Mouse (Mus musculus): ENCODE results near the gene Tpbgl.

DNA sequence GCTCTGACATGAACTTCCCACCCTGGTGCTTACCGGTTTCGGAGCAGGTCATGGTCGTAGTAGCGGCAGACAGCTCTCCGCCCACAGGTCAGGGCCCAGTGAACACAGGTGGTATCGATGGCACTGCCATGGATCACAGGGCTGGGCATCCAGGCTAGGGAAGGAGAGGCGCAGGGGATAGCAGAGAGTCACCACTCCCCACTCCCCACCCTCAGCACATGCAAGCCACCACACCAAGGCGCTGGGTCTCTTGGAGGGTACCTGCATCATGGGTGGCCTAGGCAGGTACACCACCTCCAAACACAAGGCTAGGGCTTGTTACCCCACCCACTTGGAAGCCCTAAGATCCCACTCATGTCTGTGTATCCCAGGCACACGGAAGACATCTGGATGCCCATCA is 34.2 kb upstream of the Tpbgl start:
- TF ChIP-seq CTCF (IDR thresholded peaks at IDR 0.05; ENCODE audit: low read depth, low read length) (no peak), POLR2A (IDR thresholded peaks at IDR 0.05; ENCODE audit: insufficient read depth, low read length) (no peak)
